Mouse (Mus musculus) ES-Bruce4 (cell line): ENCODE results near the gene Artn.

Experiments used
- CTCF ChIP-seq: IDR thresholded peaks from one replicate; pipeline ENCODE4 v1.8.1; 2011; ENCODE audit warnings: low read depth, low read length
- EP300 ChIP-seq: IDR thresholded peaks from 2 replicates; pipeline ENCODE4 v1.6.1; 2011; ENCODE audit warnings: low read depth, low read length; ENCODE audit not compliant: insufficient read depth
- POLR2A ChIP-seq: IDR thresholded peaks from one replicate; pipeline ENCODE4 v1.8.1; 2011; ENCODE audit warnings: low read length; ENCODE audit not compliant: insufficient read depth

DNA sequence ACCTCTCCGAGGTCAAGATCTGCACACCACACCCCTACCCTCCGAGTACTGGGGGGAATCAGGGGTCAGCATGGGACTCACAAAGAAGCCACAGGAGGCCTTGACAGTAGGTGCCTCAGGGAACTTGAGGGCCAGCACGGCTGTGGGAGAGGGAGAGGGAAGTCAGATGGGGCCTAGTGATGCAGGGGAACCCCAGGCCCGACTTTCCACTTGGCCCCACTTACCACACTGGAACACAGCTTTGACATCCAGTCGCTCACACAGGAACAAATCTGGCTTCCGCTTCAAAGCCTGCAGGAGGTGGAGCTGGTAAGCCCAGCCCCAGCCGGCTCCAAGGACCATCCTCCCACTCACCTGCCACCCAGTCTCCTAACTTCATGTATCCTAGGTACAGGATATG, 34.2 kb downstream of the Artn start:
- no peak for TF ChIP-seq CTCF
- TF ChIP-seq EP300: no peak
- no peak for TF ChIP-seq POLR2A
